Mouse (Mus musculus): ENCODE results near the gene Pde11a.
A peak's percentile ranks its signal among the peaks of the same experiment; 100 is the strongest.

Gene Pde11a

GRCm38 (mm10) chr2:76319231-76319630 is 19.3 kb downstream of the Pde11a start:
- DNase-seq = no peak

DNA sequence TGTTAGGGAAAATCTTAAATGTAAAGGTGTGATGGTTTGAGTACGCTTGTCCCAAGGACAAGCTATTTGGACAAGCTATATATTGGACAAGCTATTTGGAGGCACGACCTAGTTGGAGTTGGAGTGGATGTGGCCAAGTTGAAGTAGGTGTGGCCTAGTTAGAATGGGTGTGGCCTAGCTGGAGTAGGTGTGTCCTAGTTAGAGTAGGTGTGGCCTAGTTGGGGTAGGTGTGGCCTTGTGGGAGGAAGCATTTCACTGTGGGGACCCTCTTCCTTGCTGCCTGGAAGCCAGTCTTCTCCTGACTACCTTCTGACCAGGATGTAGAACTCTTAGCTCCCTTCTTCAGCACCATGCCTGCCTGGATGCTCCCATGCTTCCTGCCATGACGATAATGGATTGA is 50.9 kb downstream of the Pde11a start:
- no peak for DNase-seq

GRCm38 (mm10) chr2:76286288-76286740 is 52.3 kb downstream of the Pde11a start:
- DNase-seq = no peak

DNA sequence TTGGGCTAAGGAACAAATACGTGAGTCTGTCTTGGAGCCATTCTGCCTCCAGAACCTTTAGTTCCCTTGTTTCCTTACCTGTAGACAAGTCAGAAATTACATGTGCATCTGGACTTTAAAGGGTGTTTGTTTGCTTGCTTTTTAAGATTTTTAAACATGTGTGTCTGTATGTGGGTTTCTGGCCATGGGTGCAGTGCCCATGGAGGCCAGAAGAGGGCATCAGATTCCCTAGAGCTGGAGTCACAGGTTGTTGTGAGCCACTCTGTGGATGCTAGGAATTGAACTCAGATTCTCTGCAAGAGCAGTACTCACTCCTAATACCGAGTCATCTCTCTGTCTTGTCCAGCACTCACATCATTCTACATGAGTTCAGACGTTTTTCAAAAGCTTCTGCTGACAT is 53.4 kb downstream of the Pde11a start:
- DNase-seq = no peak

DNA sequence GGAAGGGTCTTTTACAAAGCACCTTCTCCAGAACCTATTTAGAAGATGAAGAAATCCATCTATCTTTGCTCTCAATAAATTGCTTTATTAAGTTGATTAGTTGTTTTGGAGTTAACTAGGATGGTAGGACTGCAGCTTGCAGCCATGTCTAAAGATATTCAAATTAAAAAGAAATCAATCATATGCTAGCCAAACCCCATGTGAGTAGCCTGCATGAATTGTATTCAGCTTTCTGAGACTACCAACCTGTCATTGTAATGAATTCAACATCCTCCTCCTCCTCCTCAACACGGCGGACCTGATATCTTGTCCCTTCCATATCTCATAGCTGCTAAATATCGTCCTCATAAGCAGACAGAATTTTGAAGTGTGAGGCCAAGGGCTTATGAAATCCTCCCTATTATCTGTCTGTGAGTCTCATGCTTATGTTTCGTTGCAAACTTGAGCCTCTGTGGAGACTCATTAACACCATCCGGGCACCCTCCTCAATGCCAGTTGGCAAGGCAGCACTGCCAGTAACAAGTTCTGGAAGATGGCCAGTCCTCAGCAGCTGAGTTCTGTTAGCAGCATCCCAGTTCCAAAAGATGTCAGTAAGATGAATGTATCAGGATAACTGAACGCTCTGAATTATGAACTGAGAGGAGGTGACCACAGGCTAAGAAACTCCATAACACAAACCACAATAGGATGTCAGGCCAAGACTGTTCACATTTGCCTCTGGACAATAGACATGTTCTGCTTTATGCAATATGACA is 55.0 kb downstream of the Pde11a start:
- DNase-seq = no peak

- no peak for DNase-seq
Observed at GRCm38 (mm10) chr2:76269494-76269893, 69.1 kb downstream of the Pde11a start.

GRCm38 (mm10) chr2:76267335-76267734 is 71.2 kb downstream of the Pde11a start:
- no peak for DNase-seq

DNA sequence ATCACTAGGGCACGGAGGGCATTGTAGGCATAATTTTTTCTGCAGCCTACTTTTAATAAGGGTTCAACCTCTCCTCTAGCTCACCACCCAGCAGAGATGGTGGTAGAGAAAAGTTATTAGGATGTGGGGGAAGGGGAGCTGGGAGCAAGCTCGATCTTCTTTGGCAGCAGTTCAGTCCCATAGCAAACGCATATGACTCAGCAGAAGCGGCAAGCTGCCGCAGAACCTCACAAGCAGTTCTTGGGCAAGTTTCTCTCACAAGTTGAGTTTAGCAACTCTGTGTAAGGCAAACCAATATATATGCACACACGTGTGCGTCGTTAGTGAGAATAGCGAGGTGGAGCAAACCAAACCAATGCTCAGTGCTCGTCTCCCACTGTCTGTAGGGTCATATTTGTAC is 72.0 kb downstream of the Pde11a start:
- DNase-seq = no peak

DNA sequence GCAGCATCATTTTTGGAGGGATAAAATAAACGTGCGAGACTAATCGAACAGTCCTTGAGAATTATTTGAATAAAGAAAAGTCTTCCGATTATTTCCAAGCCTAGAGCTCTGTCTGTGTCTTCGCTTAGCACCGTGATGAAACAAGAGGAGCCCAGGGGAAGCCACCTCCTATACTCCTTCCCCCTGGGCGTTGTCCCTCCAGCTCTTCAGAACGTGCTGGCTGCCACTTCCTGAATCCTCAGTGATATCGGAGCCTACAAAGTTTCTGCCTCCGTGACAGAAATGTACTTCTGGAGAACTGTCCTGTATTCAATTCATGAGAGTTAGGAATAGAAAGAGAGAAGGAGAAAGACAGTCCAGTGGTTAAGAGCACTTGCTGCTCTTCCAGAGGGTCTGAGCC is 74.3 kb downstream of the Pde11a start:
- DNase-seq = no peak

DNA sequence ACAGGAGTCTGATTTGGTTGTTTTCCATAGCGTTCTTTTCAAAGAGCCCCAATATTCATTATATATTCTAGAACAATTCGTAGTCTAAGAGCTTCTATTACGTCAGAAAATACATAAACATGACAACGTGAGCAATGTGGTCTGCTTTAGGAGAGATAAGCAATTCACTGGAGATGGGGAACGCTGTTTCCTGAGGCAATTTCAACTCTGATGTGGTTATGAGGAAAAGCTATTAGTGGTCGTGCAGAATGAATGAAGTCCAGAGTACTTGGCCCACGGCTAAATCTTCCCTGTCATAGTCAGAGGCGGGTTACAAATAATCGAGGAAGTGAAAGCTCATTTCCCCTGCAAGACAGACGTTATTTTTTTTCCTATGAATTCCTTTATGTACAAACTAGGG is 75.9 kb downstream of the Pde11a start:
- DNase-seq = no peak

- DNase-seq = peak; percentile 80
Observed at GRCm38 (mm10) chr2:76254833-76255232, 83.7 kb downstream of the Pde11a start.

DNA sequence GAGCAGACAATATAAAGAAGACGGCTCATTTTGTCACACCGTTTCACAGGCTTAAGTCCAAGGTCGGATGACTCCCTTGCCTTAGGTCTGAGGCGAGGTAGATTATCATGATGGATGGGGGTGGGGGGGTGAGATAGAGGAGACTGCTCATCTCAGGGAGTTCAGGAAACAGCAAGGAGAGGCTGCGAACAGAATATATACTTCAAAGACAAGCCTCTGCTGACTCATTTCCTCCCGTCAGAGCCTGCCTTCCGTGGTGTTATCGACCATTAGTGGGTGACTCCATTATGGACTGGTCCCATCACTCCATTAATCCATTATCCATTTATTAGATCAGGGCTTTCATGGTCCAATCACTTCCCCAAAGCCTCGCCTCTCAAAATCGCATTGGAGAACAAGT is 87.2 kb downstream of the Pde11a start:
- no peak for DNase-seq

GRCm38 (mm10) chr2:76248242-76248641 is 90.3 kb downstream of the Pde11a start:
- no peak for DNase-seq

DNA sequence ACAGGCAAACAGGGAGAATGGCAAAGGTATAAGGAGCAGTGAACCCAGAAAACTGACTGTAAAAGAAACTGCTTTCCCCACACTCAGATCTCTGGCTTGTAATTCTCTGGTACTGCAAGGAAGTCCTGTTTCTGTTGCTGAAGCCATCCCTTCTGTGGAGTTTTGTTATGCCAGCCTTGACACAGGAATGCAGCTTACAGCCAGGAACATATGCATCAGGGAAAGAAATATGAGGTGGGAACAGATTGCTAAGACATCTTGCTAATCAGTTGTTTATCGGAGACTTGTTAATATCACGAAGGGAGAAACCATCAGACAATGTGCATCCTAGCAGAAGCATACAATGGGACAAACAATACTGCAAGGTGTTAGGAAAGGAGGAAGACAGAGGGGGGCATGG is 99.4 kb downstream of the Pde11a start:
- DNase-seq = no peak

DNA sequence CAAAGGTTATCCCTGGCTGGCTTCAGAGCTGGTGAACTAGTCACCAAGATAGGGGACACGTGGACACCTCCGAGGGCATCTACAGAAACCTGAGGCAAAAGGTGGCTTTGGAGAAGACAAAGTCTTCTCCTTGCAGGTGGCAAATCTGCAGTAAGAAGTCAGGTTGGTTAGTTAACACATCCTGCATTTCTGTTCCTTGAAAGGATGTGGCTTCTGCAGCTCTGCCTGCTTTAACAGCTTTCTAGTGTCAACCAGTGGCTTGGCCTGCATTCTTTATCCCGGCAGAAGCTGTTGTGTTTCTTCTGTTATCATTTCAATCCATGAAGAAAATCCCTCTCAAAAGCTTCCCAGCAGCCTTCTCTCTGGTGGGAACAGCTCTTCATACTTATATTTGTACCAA is 100.1 kb downstream of the Pde11a start:
- no peak for DNase-seq

- DNase-seq = no peak
Observed at GRCm38 (mm10) chr2:76237638-76238420, 100.7 kb downstream of the Pde11a start.

DNA sequence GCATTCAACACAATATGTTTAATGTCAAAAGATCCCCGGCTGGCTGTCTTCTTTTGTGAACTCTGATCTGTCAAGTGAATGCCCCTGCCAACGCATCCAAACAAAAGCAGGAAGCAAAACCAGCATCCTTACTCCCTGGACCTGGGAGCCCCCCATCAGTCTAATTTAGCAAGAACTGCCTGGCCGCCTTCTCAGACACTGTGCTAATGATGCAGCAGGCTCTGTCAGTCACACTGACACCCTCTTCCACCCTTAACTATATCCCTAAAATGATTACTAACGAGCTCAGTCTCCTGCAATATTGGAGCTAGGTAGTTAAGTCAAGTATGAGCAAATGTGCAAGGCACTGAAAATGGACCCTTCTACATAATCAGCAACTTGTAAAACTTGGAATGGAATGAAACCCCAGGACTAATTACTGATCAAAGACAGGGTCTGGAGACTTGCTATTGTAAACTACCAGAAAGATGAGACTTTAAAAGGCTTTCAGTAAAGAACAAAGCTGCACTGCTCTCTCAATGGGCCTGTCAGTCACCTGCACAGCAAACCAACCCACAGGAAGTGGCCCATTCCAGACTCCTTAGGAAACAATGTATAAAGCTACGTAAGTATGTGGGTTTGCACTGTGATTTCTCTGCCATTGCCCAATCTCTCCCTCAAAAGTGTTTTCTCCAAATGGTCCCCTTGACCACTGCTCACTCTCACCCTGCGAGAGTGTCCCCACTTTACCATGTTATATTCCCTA is 118.0 kb downstream of the Pde11a start:
- DNase-seq = no peak

- DNase-seq = no peak
Observed at GRCm38 (mm10) chr2:76219540-76219939, 119.0 kb downstream of the Pde11a start.

- peak; percentile 53 for DNase-seq
Observed at GRCm38 (mm10) chr2:76216146-76216545, 122.4 kb downstream of the Pde11a start.

- DNase-seq = no peak
Observed at GRCm38 (mm10) chr2:76215219-76215618, 123.4 kb downstream of the Pde11a start.

DNA sequence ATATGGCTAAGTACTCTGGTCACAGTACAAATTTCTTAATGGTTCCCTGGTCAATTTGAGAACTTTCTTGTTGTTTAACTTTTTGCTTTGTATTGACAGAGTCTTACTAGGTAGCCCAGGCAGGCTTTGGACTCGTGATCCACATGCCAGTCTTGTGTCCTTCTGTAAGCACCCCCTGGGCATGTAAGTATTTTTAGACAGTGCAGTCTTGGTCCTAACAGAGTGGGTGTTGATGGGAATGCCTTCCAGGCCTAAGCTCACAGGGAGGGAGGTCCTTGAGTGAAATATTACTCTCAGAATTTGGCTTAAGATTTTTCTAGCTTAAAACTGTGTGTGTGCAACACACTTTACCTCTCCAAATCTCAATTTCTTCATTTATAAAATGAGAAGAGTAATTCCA is 153.4 kb downstream of the Pde11a start:
- DNase-seq = no peak

DNA sequence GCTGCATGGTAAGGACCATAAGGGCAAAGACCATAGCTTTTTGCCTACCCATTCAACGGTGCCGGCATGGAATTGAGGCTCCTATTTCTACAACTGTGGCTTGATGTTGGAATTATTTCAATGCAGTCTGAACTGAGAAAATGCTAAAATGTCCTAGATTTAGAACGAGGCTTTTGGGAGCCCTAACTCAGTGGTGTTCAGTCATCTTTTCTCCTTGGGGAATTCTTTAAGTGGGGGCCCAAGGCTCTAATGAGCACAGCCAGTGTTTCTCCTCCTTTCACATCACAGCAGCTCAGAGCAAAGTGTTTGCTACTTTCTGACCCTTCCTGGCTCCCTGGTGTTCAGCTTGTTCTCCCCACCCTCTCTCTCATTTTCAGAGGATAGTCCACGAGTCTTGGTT is 175.8 kb downstream of the Pde11a start:
- no peak for DNase-seq

DNA sequence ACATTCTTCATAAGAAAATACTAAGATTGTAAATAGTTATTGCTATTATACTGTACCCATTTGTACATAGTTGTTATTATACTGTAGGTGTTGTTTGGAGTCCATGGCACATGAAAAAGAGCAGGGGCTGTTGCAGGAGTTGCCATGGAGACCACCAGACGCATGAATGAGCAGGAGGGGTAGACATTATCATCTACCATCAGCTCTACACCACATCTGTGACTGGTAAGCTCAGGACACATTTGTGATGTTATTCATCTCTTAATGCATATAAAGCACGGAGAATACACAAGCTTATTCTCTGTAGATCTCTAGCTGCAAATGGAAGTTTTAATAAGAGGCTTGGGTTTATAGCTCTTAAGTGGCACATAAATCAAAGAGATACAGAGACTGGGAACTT is 179.6 kb downstream of the Pde11a start:
- DNase-seq = no peak

- DNase-seq = no peak
Observed at GRCm38 (mm10) chr2:76141136-76141535, 197.4 kb downstream of the Pde11a start.

Measured in kidney, postnatal 10 days (tissue).